Mouse (Mus musculus): ENCODE results near the gene Gm49322. TPM values are rescaled to one million over a fixed set of nuclear protein-coding genes. Genes with fewer than 3 reads are reported as not detected.

Gene Gm49322
- polyA plus RNA-seq, 1 experiment from 2014 or later: 4.9 TPM

- Histone ChIP-seq H3K4me1 (peaks cover 24% of the 10 kb centered on the region), H3K4me2 (no peak overlapping the region), H3K9me3 (no peaks in the 10 kb centered on the region), H3K9ac (no peak overlapping the region), H3K36me3 (peaks cover 16% of the 10 kb centered on the region), H3K27ac (no peak overlapping the region), H3K4me3 (no peak overlapping the region), H3K27me3 (no peaks in the 10 kb centered on the region)
- no peak for ATAC-seq (ENCODE audit: insufficient number of reproducible peaks, low FRiP score, low TSS enrichment, low read depth)
- 34% methylated on average over 8 of the region's 8 CpGs for WGBS
These were observed 13.8 kb downstream of the Gm49322 start for GRCm38 (mm10) chr10:80619465-80620244.

- WGBS: 87% methylated on average over 9 of the region's 9 CpGs
- ATAC-seq (ENCODE audit: insufficient number of reproducible peaks, low FRiP score, low TSS enrichment, low read depth): no peak
- H3K4me3 ChIP-seq: no peak overlapping the region
- H3K27ac ChIP-seq: no peak overlapping the region
- H3K4me2 ChIP-seq: no peak overlapping the region
- H3K9me3 ChIP-seq: no peaks in the 10 kb centered on the region
- H3K4me1 ChIP-seq: peaks cover 31% of the 10 kb centered on the region
- H3K27me3 ChIP-seq: no peaks in the 10 kb centered on the region
- H3K36me3 ChIP-seq: peaks cover 9% of the 10 kb centered on the region
- H3K9ac ChIP-seq: no peak overlapping the region
These were observed 14.5 kb downstream of the Gm49322 start for GRCm38 (mm10) chr10:80620365-80620764.

- no peaks in the 10 kb centered on the region for H3K9me3 ChIP-seq
- peaks cover 33% of the 10 kb centered on the region for H3K4me1 ChIP-seq
- H3K4me2 ChIP-seq: peak overlapping the region; percentile 56
- ATAC-seq (ENCODE audit: insufficient number of reproducible peaks, low FRiP score, low TSS enrichment, low read depth): no peak
- peak overlapping the region; percentile 94 for H3K4me3 ChIP-seq
- 53% methylated on average over 16 of the region's 16 CpGs for WGBS
- H3K27ac ChIP-seq: peak overlapping the region; percentile 96
- peak overlapping the region; percentile 26; the same call in 1 of the 2 replicates for H3K9ac ChIP-seq
- 0 out of 2 replicates have a peak, but pooled peaks cover 2% of the 10 kb centered on the region for H3K36me3 ChIP-seq
- H3K27me3 ChIP-seq: no peaks in the 10 kb centered on the region
These were observed 15.2 kb downstream of the Gm49322 start for GRCm38 (mm10) chr10:80620796-80621689.

GRCm38 (mm10) chr10:80621690-80621939, 15.8 kb downstream of the Gm49322 start:
- Histone ChIP-seq H3K9me3 (no peaks in the 10 kb centered on the region), H3K4me1 (peaks cover 33% of the 10 kb centered on the region), H3K36me3 (no peaks in the 10 kb centered on the region), H3K9ac (peak overlapping the region; percentile 26; the same call in 1 of the 2 replicates), H3K27me3 (no peaks in the 10 kb centered on the region), H3K27ac (peak overlapping the region; percentile 96), H3K4me2 (peak overlapping the region; percentile 56), H3K4me3 (peak overlapping the region; percentile 94)
- ATAC-seq (ENCODE audit: insufficient number of reproducible peaks, low FRiP score, low TSS enrichment, low read depth): no peak
- 2% methylated on average over 9 of the region's 9 CpGs for WGBS

GRCm38 (mm10) chr10:80621940-80622660, 16.3 kb downstream of the Gm49322 start:
- Histone ChIP-seq H3K4me1 (peaks cover 33% of the 10 kb centered on the region), H3K27me3 (no peaks in the 10 kb centered on the region), H3K27ac (peak overlapping the region; percentile 96), H3K4me3 (peak overlapping the region; percentile 94), H3K36me3 (no peaks in the 10 kb centered on the region), H3K9me3 (no peaks in the 10 kb centered on the region), H3K9ac (no peak overlapping the region; the same call in 1 of the 2 replicates), H3K4me2 (peak overlapping the region; percentile 56)
- ATAC-seq (ENCODE audit: insufficient number of reproducible peaks, low FRiP score, low TSS enrichment, low read depth): peak; percentile 96
- WGBS: under 1% methylated on average over 64 of the region's 64 CpGs

GRCm38 (mm10) chr10:80622661-80623456, 17.0 kb downstream of the Gm49322 start, which contains the start of gene Csnk1g2:
TSS of gene Csnk1g2 (plus strand) at chr10:80622838.
- Histone ChIP-seq H3K9me3 (no peaks in the 10 kb centered on the region), H3K4me1 (peaks cover 41% of the 10 kb centered on the region), H3K27me3 (no peaks in the 10 kb centered on the region), H3K4me2 (peak within 1 kb of the TSS; percentile 91), H3K4me3 (peak within 1 kb of the TSS; percentile 94), H3K27ac (peak within 1 kb of the TSS; percentile 96), H3K9ac (peak within 1 kb of the TSS; percentile 89), H3K36me3 (no peaks in the 10 kb centered on the region)
- WGBS: under 1% methylated on average over 66 of the region's 85 CpGs
- ATAC-seq (ENCODE audit: insufficient number of reproducible peaks, low FRiP score, low TSS enrichment, low read depth): no peak

GRCm38 (mm10) chr10:80623457-80624191, 17.8 kb downstream of the Gm49322 start:
- Histone ChIP-seq H3K36me3 (no peaks in the 10 kb centered on the region), H3K9ac (peak overlapping the region; percentile 89), H3K27me3 (no peaks in the 10 kb centered on the region), H3K4me1 (peaks cover 44% of the 10 kb centered on the region), H3K4me3 (peak overlapping the region; percentile 94), H3K9me3 (no peaks in the 10 kb centered on the region), H3K27ac (peak overlapping the region; percentile 87), H3K4me2 (peak overlapping the region; percentile 91)
- ATAC-seq (ENCODE audit: insufficient number of reproducible peaks, low FRiP score, low TSS enrichment, low read depth): no peak
- WGBS: 7% methylated on average over 15 of the region's 15 CpGs

GRCm38 (mm10) chr10:80625764-80626163, 19.9 kb downstream of the Gm49322 start:
- H3K9ac ChIP-seq: no peak overlapping the region
- H3K4me2 ChIP-seq: no peak overlapping the region
- 84% methylated on average over 4 of the region's 4 CpGs for WGBS
- peaks cover 48% of the 10 kb centered on the region for H3K4me1 ChIP-seq
- no peaks in the 10 kb centered on the region for H3K9me3 ChIP-seq
- no peak for ATAC-seq (ENCODE audit: insufficient number of reproducible peaks, low FRiP score, low TSS enrichment, low read depth)
- peaks cover 11% of the 10 kb centered on the region; the same call in 1 of the 2 replicates for H3K36me3 ChIP-seq
- no peak overlapping the region for H3K27ac ChIP-seq
- H3K4me3 ChIP-seq: no peak overlapping the region
- no peaks in the 10 kb centered on the region for H3K27me3 ChIP-seq

- Histone ChIP-seq H3K36me3 (peaks cover 16% of the 10 kb centered on the region), H3K9ac (no peak overlapping the region), H3K4me3 (no peak overlapping the region), H3K4me1 (peaks cover 42% of the 10 kb centered on the region), H3K27ac (no peak overlapping the region), H3K27me3 (no peaks in the 10 kb centered on the region), H3K9me3 (no peaks in the 10 kb centered on the region), H3K4me2 (no peak overlapping the region)
- peak; percentile 32 for ATAC-seq (ENCODE audit: insufficient number of reproducible peaks, low FRiP score, low TSS enrichment, low read depth)
- 66% methylated on average over 2 of the region's 2 CpGs for WGBS
These were observed 21.9 kb downstream of the Gm49322 start for GRCm38 (mm10) chr10:80627685-80628084.

- no peak for ATAC-seq (ENCODE audit: insufficient number of reproducible peaks, low FRiP score, low TSS enrichment, low read depth)
- H3K36me3 ChIP-seq: peaks cover 21% of the 10 kb centered on the region
These were observed 23.1 kb downstream of the Gm49322 start for GRCm38 (mm10) chr10:80628925-80629324.

More at GRCm38 (mm10) chr10:80628925-80629324, 23.1 kb downstream of the Gm49322 start:
- 86% methylated on average over 9 of the region's 9 CpGs for WGBS
- Histone ChIP-seq H3K4me1 (peaks cover 34% of the 10 kb centered on the region), H3K9ac (no peak overlapping the region), H3K27ac (no peak overlapping the region), H3K27me3 (no peaks in the 10 kb centered on the region), H3K4me2 (no peak overlapping the region), H3K4me3 (no peak overlapping the region), H3K9me3 (no peaks in the 10 kb centered on the region)

Data from limb, embryonic 15.5 days (tissue).